Mouse (Mus musculus): ENCODE data around the gene Cdk14. TPM values are rescaled to one million over a fixed set of nuclear protein-coding genes. Genes with fewer than 3 reads are reported as not detected.

The Cdk14 gene
- polyA plus RNA-seq, 1 experiment, result 11.2 TPM

- Histone ChIP-seq H3K4me2 (ENCODE audit: low read depth) (no peak overlapping the region), H3K36me3 (ENCODE audit: control insufficient read depth, insufficient read depth) (peaks cover 7% of the 10 kb centered on the region), H3K79me2 (ENCODE audit: control insufficient read depth, insufficient read depth) (peaks cover 66% of the 10 kb centered on the region), H3K27me3 (ENCODE audit: control insufficient read depth, insufficient read depth, insufficient read length) (no peaks in the 10 kb centered on the region), H3ac (ENCODE audit: control insufficient read depth, insufficient read length) (no peak overlapping the region), H3K4me3 (no peak overlapping the region)
- TF ChIP-seq MAX (IDR thresholded peaks at IDR 0.05; ENCODE audit: low read depth), result no peak
- no peak for TF ChIP-seq POLR2AphosphoS2 (IDR thresholded peaks at IDR 0.05; ENCODE audit: insufficient read length, low read depth)
- TF ChIP-seq MYOD1 (IDR thresholded peaks at IDR 0.05; ENCODE audit: control insufficient read depth in 1 of 3, insufficient read length in 2 of 3, low read depth in 2 of 3), result no peak
- TF ChIP-seq TCF12 (IDR thresholded peaks at IDR 0.05; ENCODE audit: insufficient read depth, poor library complexity, severe bottlenecking), result no peak
- no peak for TF ChIP-seq POLR2A (IDR thresholded peaks at IDR 0.05; ENCODE audit: insufficient read length, low read depth)
- TF ChIP-seq CEBPB (IDR thresholded peaks at IDR 0.05; ENCODE audit: insufficient read depth, poor library complexity, severe bottlenecking), result no peak
- TF ChIP-seq E2F4 (IDR thresholded peaks at IDR 0.05; ENCODE audit: insufficient read depth), result no peak
- no peak for TF ChIP-seq SRF (IDR thresholded peaks at IDR 0.05; ENCODE audit: control insufficient read depth, insufficient read length, low read depth)
- TF ChIP-seq REST (IDR thresholded peaks at IDR 0.05; ENCODE audit: insufficient read depth, insufficient read length), result no peak
- TF ChIP-seq MYOG (IDR thresholded peaks at IDR 0.05; ENCODE audit: control insufficient read depth in 1 of 3, insufficient read depth in 1 of 3, insufficient read length in 2 of 3, low read depth in 2 of 3), result no peak
- TF ChIP-seq USF1 (IDR thresholded peaks at IDR 0.05; ENCODE audit: low read depth), result no peak
- TF ChIP-seq TCF3 (IDR thresholded peaks at IDR 0.05; ENCODE audit: insufficient read length, low read depth), result no peak
Measured at GRCm38 (mm10) chr5:5301571-5302079, 118.5 kb downstream of the Cdk14 start.

DNA sequence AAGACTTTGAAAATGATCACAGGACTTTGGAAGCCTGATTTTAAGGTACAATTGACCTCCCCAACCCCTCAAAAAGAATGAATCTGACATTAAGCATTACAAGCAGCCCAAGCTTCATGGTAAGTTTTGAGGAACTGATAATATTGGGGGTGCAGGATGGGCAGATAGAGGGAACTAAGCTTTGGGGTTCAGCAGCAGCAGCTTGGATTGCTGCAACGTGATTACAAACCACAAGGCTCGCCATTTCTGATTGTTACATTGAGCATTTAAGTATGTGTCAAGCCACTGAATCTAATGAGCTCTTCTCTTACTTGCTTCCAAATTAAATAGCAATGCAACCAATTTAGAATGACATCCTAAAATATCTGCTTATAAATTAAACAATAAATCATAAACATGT is 119.1 kb downstream of the Cdk14 start:
- TF ChIP-seq MYOD1 (IDR thresholded peaks at IDR 0.05; ENCODE audit: control insufficient read depth in 1 of 3, insufficient read length in 2 of 3, low read depth in 2 of 3) (no peak), TCF3 (IDR thresholded peaks at IDR 0.05; ENCODE audit: insufficient read length, low read depth) (no peak)
- Histone ChIP-seq H3K4me3 (no peak overlapping the region), H3ac (ENCODE audit: control insufficient read depth, insufficient read length) (no peak overlapping the region), H3K36me3 (ENCODE audit: control insufficient read depth, insufficient read depth) (peaks cover 8% of the 10 kb centered on the region), H3K27me3 (ENCODE audit: control insufficient read depth, insufficient read depth, insufficient read length) (no peaks in the 10 kb centered on the region), H3K79me2 (ENCODE audit: control insufficient read depth, insufficient read depth) (peaks cover 68% of the 10 kb centered on the region), H3K4me2 (ENCODE audit: low read depth) (no peak overlapping the region)

- H3K79me2 ChIP-seq (ENCODE audit: control insufficient read depth, insufficient read depth), result peaks cover 68% of the 10 kb centered on the region
- H3K4me2 ChIP-seq (ENCODE audit: low read depth), result no peak overlapping the region
- TF ChIP-seq POLR2A (IDR thresholded peaks at IDR 0.05; ENCODE audit: insufficient read length, low read depth) (no peak), MYOD1 (IDR thresholded peaks at IDR 0.05; ENCODE audit: control insufficient read depth in 1 of 3, insufficient read length in 2 of 3, low read depth in 2 of 3) (no peak), REST (IDR thresholded peaks at IDR 0.05; ENCODE audit: insufficient read depth, insufficient read length) (no peak), TCF3 (IDR thresholded peaks at IDR 0.05; ENCODE audit: insufficient read length, low read depth) (no peak), TCF12 (IDR thresholded peaks at IDR 0.05; ENCODE audit: insufficient read depth, poor library complexity, severe bottlenecking) (no peak), E2F4 (IDR thresholded peaks at IDR 0.05; ENCODE audit: insufficient read depth) (no peak)
- peaks cover 10% of the 10 kb centered on the region for H3K36me3 ChIP-seq (ENCODE audit: control insufficient read depth, insufficient read depth)
- H3K27me3 ChIP-seq (ENCODE audit: control insufficient read depth, insufficient read depth, insufficient read length), result no peaks in the 10 kb centered on the region
- H3K4me3 ChIP-seq, result no peak overlapping the region
- H3ac ChIP-seq (ENCODE audit: control insufficient read depth, insufficient read length), result no peak overlapping the region
Measured at GRCm38 (mm10) chr5:5300290-5300689, 119.8 kb downstream of the Cdk14 start.

DNA sequence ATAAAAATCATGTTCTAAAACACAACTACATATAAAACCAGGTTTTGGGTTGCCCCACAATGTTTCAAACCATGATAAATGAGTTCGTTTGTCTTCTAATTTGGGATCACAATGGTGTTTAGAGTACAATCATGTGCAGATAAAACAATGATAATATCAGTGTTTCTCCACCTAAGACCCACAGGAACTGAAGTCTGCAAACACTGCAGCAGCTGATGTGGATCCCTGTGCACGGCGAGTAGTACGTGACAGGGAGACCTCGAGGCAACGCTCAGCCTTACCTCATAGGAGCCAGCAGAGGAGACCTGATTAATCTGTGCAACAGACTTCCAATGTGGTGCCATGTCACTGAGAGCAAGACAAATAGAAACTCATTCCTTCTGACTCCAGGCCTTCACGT is 122.9 kb downstream of the Cdk14 start:
- H3K36me3 ChIP-seq (ENCODE audit: control insufficient read depth, insufficient read depth), result peaks cover 12% of the 10 kb centered on the region

DNA sequence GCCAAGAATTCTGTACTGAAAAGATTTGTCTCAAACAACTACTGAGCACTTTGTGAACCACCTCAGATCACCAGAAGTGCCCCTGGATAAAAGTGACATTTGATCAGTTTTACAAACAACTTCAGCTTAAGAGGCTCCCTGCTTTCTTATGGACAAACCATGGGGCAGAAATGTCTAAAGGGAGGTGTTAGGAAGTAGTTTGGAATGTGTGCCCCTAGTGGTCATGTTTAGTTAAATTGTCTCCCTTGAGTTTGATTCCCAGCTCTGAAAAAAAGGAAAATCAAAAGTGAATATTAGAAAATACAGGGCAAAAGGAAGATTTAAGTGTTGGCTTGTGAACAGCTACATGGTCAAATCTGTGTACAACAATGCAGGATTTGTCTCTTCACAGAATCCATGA is 123.3 kb downstream of the Cdk14 start:
- Histone ChIP-seq H3K4me3 (no peak overlapping the region), H3K27me3 (ENCODE audit: control insufficient read depth, insufficient read depth, insufficient read length) (no peaks in the 10 kb centered on the region), H3ac (ENCODE audit: control insufficient read depth, insufficient read length) (no peak overlapping the region), H3K4me2 (ENCODE audit: low read depth) (no peak overlapping the region), H3K79me2 (ENCODE audit: control insufficient read depth, insufficient read depth) (peaks cover 44% of the 10 kb centered on the region), H3K36me3 (ENCODE audit: control insufficient read depth, insufficient read depth) (peaks cover 12% of the 10 kb centered on the region)
- TF ChIP-seq MYOD1 (IDR thresholded peaks at IDR 0.05; ENCODE audit: control insufficient read depth in 1 of 3, insufficient read length in 2 of 3, low read depth in 2 of 3) (no peak), REST (IDR thresholded peaks at IDR 0.05; ENCODE audit: insufficient read depth, insufficient read length) (no peak), MYOG (IDR thresholded peaks at IDR 0.05; ENCODE audit: control insufficient read depth in 1 of 3, insufficient read depth in 1 of 3, insufficient read length in 2 of 3, low read depth in 2 of 3) (no peak), POLR2AphosphoS2 (IDR thresholded peaks at IDR 0.05; ENCODE audit: insufficient read length, low read depth) (no peak), MAX (IDR thresholded peaks at IDR 0.05; ENCODE audit: low read depth) (no peak), SRF (IDR thresholded peaks at IDR 0.05; ENCODE audit: control insufficient read depth, insufficient read length, low read depth) (no peak), TCF12 (IDR thresholded peaks at IDR 0.05; ENCODE audit: insufficient read depth, poor library complexity, severe bottlenecking) (no peak), E2F4 (IDR thresholded peaks at IDR 0.05; ENCODE audit: insufficient read depth) (no peak), TCF3 (IDR thresholded peaks at IDR 0.05; ENCODE audit: insufficient read length, low read depth) (no peak), USF1 (IDR thresholded peaks at IDR 0.05; ENCODE audit: low read depth) (no peak), POLR2A (IDR thresholded peaks at IDR 0.05; ENCODE audit: insufficient read length, low read depth) (no peak), CEBPB (IDR thresholded peaks at IDR 0.05; ENCODE audit: insufficient read depth, poor library complexity, severe bottlenecking) (no peak)

More for the DNA sequence above, 122.9 kb downstream of the Cdk14 start:
- Histone ChIP-seq H3K27me3 (ENCODE audit: control insufficient read depth, insufficient read depth, insufficient read length) (no peaks in the 10 kb centered on the region), H3K4me3 (no peak overlapping the region), H3K4me2 (ENCODE audit: low read depth) (no peak overlapping the region), H3K79me2 (ENCODE audit: control insufficient read depth, insufficient read depth) (peaks cover 48% of the 10 kb centered on the region), H3ac (ENCODE audit: control insufficient read depth, insufficient read length) (no peak overlapping the region)
- no peak for TF ChIP-seq MAX (IDR thresholded peaks at IDR 0.05; ENCODE audit: low read depth)
- TF ChIP-seq SRF (IDR thresholded peaks at IDR 0.05; ENCODE audit: control insufficient read depth, insufficient read length, low read depth), result no peak
- TF ChIP-seq TCF3 (IDR thresholded peaks at IDR 0.05; ENCODE audit: insufficient read length, low read depth), result no peak
